Mouse (Mus musculus) thymus, adult 2 months (tissue): ENCODE results near the gene Ethe1. TPM values are rescaled to one million over a fixed set of nuclear protein-coding genes. Genes with fewer than 3 reads are reported as not detected.

Source experiments
- DNase-seq: peaks from one replicate; pipeline ENCODE4 v3.0.0; 2021
- H3K27ac ChIP-seq: fragments of 200-500 bp; 2 replicates; pipeline ENCODE4 v1.5.1; 2012; ENCODE audit warnings: low read length, control low read depth; ENCODE audit not compliant: control insufficient read depth, insufficient read depth
- H3K27me3 ChIP-seq: fragments of 200-500 bp; 2 replicates; pipeline ENCODE4 v1.6.1; 2012; ENCODE audit warnings: mild to moderate bottlenecking, low read length, moderate library complexity, mixed read lengths; ENCODE audit not compliant: control insufficient read depth, insufficient read depth
- H3K36me3 ChIP-seq: fragments of 200-500 bp; 2 replicates; pipeline ENCODE4 v1.6.1; 2012; ENCODE audit warnings: mild to moderate bottlenecking, low read length, moderate library complexity; ENCODE audit not compliant: control insufficient read depth, insufficient read depth
- H3K4me1 ChIP-seq: fragments of 200-500 bp; replicated peaks from 2 replicates; pipeline ENCODE4 v1.6.1; 2012; ENCODE audit warnings: low read length; ENCODE audit not compliant: control insufficient read depth, insufficient read depth
- H3K4me3 ChIP-seq: fragments of 200-500 bp; 2 replicates; pipeline ENCODE4 v1.5.1; 2012; ENCODE audit warnings: mild to moderate bottlenecking, low read length, control low read depth, moderate library complexity; ENCODE audit not compliant: control insufficient read depth, insufficient read depth
- CTCF ChIP-seq: fragments of 200-500 bp; IDR thresholded peaks from 2 replicates; pipeline ENCODE4 v1.5.1; 2012; ENCODE audit warnings: mild to moderate bottlenecking, control low read depth, low read length, moderate library complexity, borderline replicate concordance; ENCODE audit not compliant: control insufficient read depth, poor library complexity, insufficient read depth; ENCODE audit errors: extremely low read depth
- POLR2A ChIP-seq: fragments of 200-500 bp; IDR thresholded peaks from 2 replicates; pipeline ENCODE4 v1.6.1; 2012; ENCODE audit warnings: mild to moderate bottlenecking, low read length, control low read depth, moderate library complexity; ENCODE audit not compliant: control insufficient read depth, poor library complexity, insufficient read depth; ENCODE audit errors: extremely low read depth
- WGBS: fragments of 180-500 bp; shearing (Covaris S2); methylation state at CpG from one replicate; pipeline ENCODE4 v1.1.7; 2018; 5-methylcytosine and 5-hydroxymethylcytosine counted together
- polyA plus RNA-seq: library from polyadenylated mRNA; depleted of rRNA; stranded (reverse); fragments of >200 nt; gene quantifications from 2 replicates; pipeline ENCODE4 v1.2.3, GENCODE M21; 2012

Ethe1 gene
- polyA plus RNA-seq, 1 experiment: 45.9 TPM

GRCm38 (mm10) chr7:24619671-24620397 lies 32.5 kb downstream of the Ethe1 start:
- no peak overlapping the region for H3K4me3 ChIP-seq
- H3K4me1 ChIP-seq: peaks cover 26% of the 10 kb centered on the region
- 94% methylated on average over 13 of the region's 13 CpGs for WGBS
- no peaks in the 10 kb centered on the region for H3K27me3 ChIP-seq
- H3K27ac ChIP-seq: no peak overlapping the region
- peaks cover 24% of the 10 kb centered on the region for H3K36me3 ChIP-seq
- no peak for DNase-seq
- TF ChIP-seq CTCF: no peak
- TF ChIP-seq POLR2A: no peak

GRCm38 (mm10) chr7:24621193-24621592 lies 33.9 kb downstream of the Ethe1 start:
- no peak overlapping the region for H3K4me3 ChIP-seq
- TF ChIP-seq POLR2A (no peak), CTCF (no peak)
- H3K36me3 ChIP-seq: peaks cover 25% of the 10 kb centered on the region
- 97% methylated on average over 3 of the region's 3 CpGs for WGBS
- peaks cover 25% of the 10 kb centered on the region for H3K4me1 ChIP-seq
- no peak for DNase-seq
- no peaks in the 10 kb centered on the region for H3K27me3 ChIP-seq
- H3K27ac ChIP-seq: no peak overlapping the region

- 94% methylated on average over 6 of the region's 6 CpGs for WGBS
Measured at GRCm38 (mm10) chr7:24622967-24623366, 35.6 kb downstream of the Ethe1 start.

DNA sequence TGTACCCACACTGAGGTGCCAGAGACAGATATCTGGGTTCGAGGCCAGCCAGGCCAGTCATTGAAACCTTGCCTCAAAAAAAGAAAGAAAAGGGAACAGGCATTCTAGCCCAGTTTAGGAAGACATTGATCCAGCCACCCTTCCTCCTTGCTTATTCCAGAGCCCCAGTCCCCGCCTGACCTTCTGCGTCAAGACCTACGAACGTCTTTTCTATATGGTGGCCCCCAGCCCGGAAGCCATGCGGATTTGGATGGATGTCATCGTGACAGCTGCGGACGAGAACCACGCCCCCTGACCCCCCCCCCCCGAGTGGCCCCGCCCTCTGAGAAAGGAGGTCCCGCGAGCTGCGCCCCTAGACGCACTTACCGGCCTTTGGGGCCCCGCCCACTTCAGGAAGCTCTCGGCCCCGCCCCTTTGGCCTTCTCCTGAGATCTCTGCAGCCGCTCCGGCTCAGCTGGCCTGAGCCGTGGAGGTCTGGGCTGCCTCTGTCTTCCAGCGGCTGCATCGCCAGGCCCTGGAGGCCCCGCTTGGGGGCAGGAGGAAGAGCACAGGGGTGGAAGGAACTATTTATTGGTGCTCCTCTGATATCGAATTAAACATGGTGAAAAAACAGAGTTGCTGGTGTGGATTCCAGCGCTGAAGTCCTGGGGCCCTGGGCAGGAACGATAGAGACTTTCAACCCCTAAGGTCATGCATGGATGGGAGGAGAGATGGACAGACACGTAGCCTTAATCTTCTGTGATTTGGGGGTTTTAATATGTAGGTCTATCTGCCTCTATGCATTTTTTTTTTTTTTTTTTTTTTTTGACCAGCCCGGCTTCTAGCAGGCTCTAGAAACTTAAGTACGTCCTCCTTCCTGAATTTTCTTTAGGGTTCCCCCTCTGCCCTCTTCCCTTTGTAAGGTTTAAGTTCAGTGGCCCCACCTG lies 41.6 kb downstream of the Ethe1 start:
- peaks cover 12% of the 10 kb centered on the region for H3K36me3 ChIP-seq
- peak overlapping the region; percentile 14; the same call in 1 of the 2 replicates for H3K27ac ChIP-seq
- no peaks in the 10 kb centered on the region for H3K27me3 ChIP-seq
- peak overlapping the region; percentile 20; the same call in 1 of the 2 replicates for H3K4me3 ChIP-seq
- WGBS: 12% methylated on average over 33 of the region's 33 CpGs
- TF ChIP-seq POLR2A (no peak), CTCF (no peak)
- peaks cover 6% of the 10 kb centered on the region for H3K4me1 ChIP-seq
- DNase-seq: peak; percentile 82

More at GRCm38 (mm10) chr7:24622967-24623366, 35.6 kb downstream of the Ethe1 start:
- Histone ChIP-seq H3K4me1 (peaks cover 10% of the 10 kb centered on the region), H3K36me3 (peaks cover 30% of the 10 kb centered on the region), H3K27ac (no peak overlapping the region), H3K27me3 (no peaks in the 10 kb centered on the region), H3K4me3 (no peak overlapping the region)
- TF ChIP-seq POLR2A (no peak), CTCF (no peak)
- DNase-seq: no peak

- H3K27me3 ChIP-seq: no peaks in the 10 kb centered on the region
- peaks cover 6% of the 10 kb centered on the region for H3K4me1 ChIP-seq
- H3K27ac ChIP-seq: no peak overlapping the region
- H3K36me3 ChIP-seq: peaks cover 6% of the 10 kb centered on the region; the same call in 1 of the 2 replicates
- DNase-seq: no peak
- 80% methylated on average over 4 of the region's 4 CpGs for WGBS
- H3K4me3 ChIP-seq: no peak overlapping the region
- TF ChIP-seq POLR2A (no peak), CTCF (no peak)
Measured at GRCm38 (mm10) chr7:24629672-24630071, 42.3 kb downstream of the Ethe1 start.

DNA sequence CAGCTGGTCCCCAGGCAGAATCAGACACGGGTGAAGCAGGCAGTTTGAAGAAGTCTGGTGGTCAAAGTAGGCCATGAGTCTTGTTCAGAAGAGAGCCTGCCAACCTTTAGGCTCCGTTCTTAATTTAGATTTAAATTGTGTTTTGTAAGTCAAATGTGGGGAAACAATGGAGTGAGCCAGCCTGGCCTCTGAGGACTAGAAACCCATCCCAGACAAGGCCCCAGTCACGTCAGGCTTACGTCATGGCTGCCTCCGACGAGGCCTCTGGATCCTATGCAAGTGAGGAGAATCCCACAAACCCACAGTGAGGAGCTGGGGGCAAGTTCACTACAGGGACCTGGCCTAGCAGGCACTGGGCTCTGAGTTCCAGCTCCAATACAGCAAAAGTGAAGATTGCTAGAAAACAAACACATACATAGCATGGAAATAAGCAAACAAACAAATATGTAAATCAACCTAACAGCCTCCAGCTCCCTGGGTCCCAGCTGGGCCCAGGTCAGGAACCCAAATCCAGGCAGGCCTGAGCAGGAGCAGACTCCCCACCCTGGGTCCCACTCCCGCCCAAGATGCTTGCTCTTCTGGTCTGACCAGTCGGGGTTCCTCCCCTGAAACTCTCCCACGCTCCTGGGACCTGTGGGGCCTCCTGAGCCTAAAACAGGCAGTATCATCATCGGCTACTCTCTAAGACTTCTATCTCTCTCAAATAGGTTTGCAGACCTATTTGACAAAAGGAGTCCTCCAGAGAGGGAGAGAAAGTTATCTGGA lies 43.0 kb downstream of the Ethe1 start:
- peaks cover 6% of the 10 kb centered on the region; the same call in 1 of the 2 replicates for H3K36me3 ChIP-seq
- DNase-seq: no peak
- no peak overlapping the region for H3K4me3 ChIP-seq
- WGBS: 93% methylated on average over 10 of the region's 10 CpGs
- no peak overlapping the region for H3K27ac ChIP-seq
- TF ChIP-seq CTCF (no peak), POLR2A (no peak)
- H3K27me3 ChIP-seq: no peaks in the 10 kb centered on the region
- peaks cover 6% of the 10 kb centered on the region for H3K4me1 ChIP-seq
